Mouse (Mus musculus) CD8-positive naive resting alpha-beta T cell, adult 57 days (primary cell): ENCODE results near the gene Gps1. TPM values are rescaled to one million over a fixed set of nuclear protein-coding genes. Genes with fewer than 3 reads are reported as not detected.

ENCODE experiments used
- total RNA-seq: library from RNA; stranded (reverse); gene quantifications from one replicate; pipeline ENCODE4 v1.2.4, GENCODE M21; 2023

Gene Gps1
- total RNA-seq, result 55.1 TPM

GRCm38 (mm10) chr11:120784064-120784791 lies at the start of gene Gps1, which contains the start of gene Rfng:
Gene Gps1 (plus strand): TSS chr11:120784272.
Gene Rfng (minus strand): TSS chr11:120784207.

GRCm38 (mm10) chr11:120762672-120763041 lies 21.4 kb upstream of the Gps1 start, which contains the start of gene Hmga1b:
Gene Hmga1b (plus strand): TSS chr11:120762794.

GRCm38 (mm10) chr11:120795756-120796613 lies 11.9 kb downstream of the Gps1 start, which contains the start of gene Dus1l:
Gene Dus1l (minus strand): TSS chr11:120796403.

GRCm38 (mm10) chr11:120823956-120824786 lies 40.1 kb downstream of the Gps1 start, which contains the start of gene Fasn:
Gene Fasn (minus strand): TSS chr11:120824547.

Other genes with a start within 250 kb of the Gps1 start
- 41.2 TPM for gene Mcrip1, start 234.5 kb upstream of the Gps1 start, total RNA-seq
- gene Ppp1r27, start 233.1 kb upstream of the Gps1 start, total RNA-seq, result not detected
- gene P4hb, start 211.0 kb upstream of the Gps1 start, total RNA-seq, result 159 TPM
- gene Arhgdia, start 202.6 kb upstream of the Gps1 start, total RNA-seq, result 371 TPM
- gene Alyref, start 185.9 kb upstream of the Gps1 start, total RNA-seq, result 93.3 TPM
- 84.8 TPM for gene Anapc11, start 185.9 kb upstream of the Gps1 start, total RNA-seq
- gene Npb, start 175.8 kb upstream of the Gps1 start, total RNA-seq, result 3.2 TPM
- gene Pcyt2, start 166.3 kb upstream of the Gps1 start, total RNA-seq, result 121 TPM
- gene Sirt7, start 159.0 kb upstream of the Gps1 start, total RNA-seq, result 126 TPM
- gene Mafg, start 150.7 kb upstream of the Gps1 start, total RNA-seq, result 28.8 TPM
- gene Pycr1, start 140.5 kb upstream of the Gps1 start, total RNA-seq, result 1.9 TPM
- gene Myadml2, start 136.1 kb upstream of the Gps1 start, total RNA-seq, result not detected
- not detected for gene Notum, start 123.1 kb upstream of the Gps1 start, total RNA-seq
- gene Aspscr1, start 111.3 kb upstream of the Gps1 start, total RNA-seq, result 104 TPM
- 33.8 TPM for gene Cenpx, start 70.5 kb upstream of the Gps1 start, total RNA-seq
- gene Lrrc45, start 70.3 kb upstream of the Gps1 start, total RNA-seq, result 28.8 TPM
- gene Rac3, start 62.8 kb upstream of the Gps1 start, total RNA-seq, result 1.7 TPM
- gene Dcxr, start 57.0 kb upstream of the Gps1 start, total RNA-seq, result not detected
- gene Cbr2, start 52.2 kb upstream of the Gps1 start, total RNA-seq, result not detected
- 35.1 TPM for gene Hmga1b, start 21.5 kb upstream of the Gps1 start, total RNA-seq
- 13.1 TPM for gene Rfng, start 65 bp upstream of the Gps1 start, total RNA-seq
- 48.2 TPM for gene Dus1l, start 12.1 kb downstream of the Gps1 start, total RNA-seq
- 110 TPM for gene Fasn, start 40.3 kb downstream of the Gps1 start, total RNA-seq
- 0.49 TPM for gene Ccdc57, start 148.6 kb downstream of the Gps1 start, total RNA-seq
- 2.2 TPM for gene Slc16a3, start 164.2 kb downstream of the Gps1 start, total RNA-seq
- gene Csnk1d, start 207.1 kb downstream of the Gps1 start, total RNA-seq, result 142 TPM